Mouse (Mus musculus) lung, postnatal 36 days (tissue): ENCODE results near the gene Olfr1378.
A peak's percentile ranks its signal among the peaks of the same experiment; 100 is the strongest.

Experiments used
- DNase-seq: peaks from one replicate; pipeline ENCODE4 v3.0.0; 2022; ENCODE audit warnings: mixed read lengths

Olfr1378 gene

GRCm38 (mm10) chr11:50966230-50966629 is at the start of gene Olfr1378:
TSS of gene Olfr1378 (plus strand) at chr11:50966530.
- DNase-seq, result no peak

- DNase-seq, result peak; percentile 8
Observed at GRCm38 (mm10) chr11:50930469-50931014, 35.8 kb upstream of the Olfr1378 start.

GRCm38 (mm10) chr11:50931021-50931420 is 35.3 kb upstream of the Olfr1378 start:
- DNase-seq, result peak; percentile 27

- DNase-seq, result peak; percentile 93
Observed at GRCm38 (mm10) chr11:50931451-50931866, 34.9 kb upstream of the Olfr1378 start, which contains the start of gene Zfp354b. TSS of gene Zfp354b (minus strand) at chr11:50931633.

- DNase-seq, result no peak
Observed at GRCm38 (mm10) chr11:50932040-50932439, 34.3 kb upstream of the Olfr1378 start.

GRCm38 (mm10) chr11:50938435-50938834 is 27.9 kb upstream of the Olfr1378 start:
- DNase-seq, result no peak

- DNase-seq, result peak; percentile 40
Observed at GRCm38 (mm10) chr11:50939621-50940366, 26.5 kb upstream of the Olfr1378 start.

GRCm38 (mm10) chr11:50942386-50942785 is 23.9 kb upstream of the Olfr1378 start:
- no peak for DNase-seq

GRCm38 (mm10) chr11:50943506-50943905 is 22.8 kb upstream of the Olfr1378 start, which contains the start of gene 4933414I15Rik:
TSS of gene 4933414I15Rik (minus strand) at chr11:50943765.
- no peak for DNase-seq

GRCm38 (mm10) chr11:50952290-50952689 is 14.0 kb upstream of the Olfr1378 start:
- DNase-seq, result peak; percentile 27

- DNase-seq, result no peak
Observed at GRCm38 (mm10) chr11:50953665-50954064, 12.7 kb upstream of the Olfr1378 start, which contains the start of gene Prop1. TSS of gene Prop1 (minus strand) at chr11:50953765.

- peak; percentile 21 for DNase-seq
Observed at GRCm38 (mm10) chr11:50964886-50965285, 1.4 kb upstream of the Olfr1378 start.

- no peak for DNase-seq
Observed at GRCm38 (mm10) chr11:50977216-50977615, 10.9 kb downstream of the Olfr1378 start.

GRCm38 (mm10) chr11:50981667-50982066 is 15.3 kb downstream of the Olfr1378 start, which contains the start of gene Olfr1377:
TSS of gene Olfr1377 (plus strand) at chr11:50981967.
- DNase-seq, result no peak

GRCm38 (mm10) chr11:51003296-51003695 is 37.0 kb downstream of the Olfr1378 start, which contains the start of gene Olfr51:
TSS of gene Olfr51 (plus strand) at chr11:51003596.
- no peak for DNase-seq

GRCm38 (mm10) chr11:51011821-51012220 is 45.5 kb downstream of the Olfr1378 start:
- DNase-seq, result peak; percentile 21

- DNase-seq, result no peak
Observed at GRCm38 (mm10) chr11:51013936-51014335, 47.6 kb downstream of the Olfr1378 start, which contains the start of gene Olfr54. TSS of gene Olfr54 (plus strand) at chr11:51014236.

GRCm38 (mm10) chr11:51016341-51016740 is 50.0 kb downstream of the Olfr1378 start:
- DNase-seq, result no peak
